Comparison of ENCODE assay signal across 8 mouse cellular contexts in the genomic region with DNA sequence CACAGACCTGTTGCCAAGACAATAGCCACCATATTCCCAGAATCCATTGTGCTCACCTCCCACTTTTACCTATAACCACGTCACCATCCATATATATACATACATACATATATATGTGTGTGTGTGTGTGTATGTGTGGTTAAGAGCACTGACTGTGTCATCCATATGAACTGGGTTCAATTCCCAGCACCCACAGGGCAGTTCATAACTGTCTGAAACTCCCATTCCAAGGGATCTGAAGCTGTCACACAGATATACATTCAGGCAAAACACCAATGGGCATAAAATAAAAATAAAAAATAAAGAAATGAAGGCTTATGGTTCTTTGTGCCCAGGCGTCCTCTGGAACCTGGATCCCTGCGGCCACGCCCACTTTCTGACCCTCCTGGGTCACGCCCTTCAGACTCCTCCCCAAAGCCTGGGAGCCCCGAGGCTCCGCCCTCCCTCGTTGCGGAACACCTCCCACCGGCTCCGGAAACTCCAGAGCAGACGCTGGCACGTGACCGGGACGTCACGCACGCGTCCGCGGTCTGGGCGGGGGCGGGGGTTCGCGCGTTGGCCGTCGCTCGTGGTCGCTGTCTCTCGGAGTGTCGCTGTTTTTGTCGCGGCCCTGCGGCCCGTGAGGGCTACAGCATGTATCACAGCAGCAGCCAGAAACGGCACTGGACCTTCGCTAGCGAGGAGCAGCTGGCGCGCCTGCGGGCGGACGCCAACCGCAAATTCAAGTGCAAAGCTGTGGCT. TPM values are rescaled to one million over a fixed set of nuclear protein-coding genes. Genes with fewer than 3 reads are reported as not detected.
DNase-seq lines count a peak whose midpoint lies in the region; ATAC-seq lines count a peak whose summit lies in the region.

A gene (plus strand): TSS at position 506 of the 741 bp plus-strand sequence.

- peaks cover 13% of the 10 kb centered on the region for H3K36me3 ChIP-seq in forebrain, embryonic 14.5 days (ENCODE audit: control insufficient read depth, insufficient read depth, low read length)
- H3K36me3 ChIP-seq in neural tube, embryonic 15.5 days: peaks cover 15% of the 10 kb centered on the region

- peak; percentile 95 for DNase-seq in ES-CJ7 (ENCODE audit: low read depth, low spot score)
- peak; percentile 90 for DNase-seq in cerebellum, adult 11 months
- DNase-seq in forebrain, embryonic 14.5 days (ENCODE audit: low spot score): peak; percentile 95
- peak; percentile 91 to 96 for DNase-seq in heart, postnatal 14 days
- DNase-seq in layer of hippocampus, adult 11-12 months (ENCODE audit: low spot score): peak; percentile 93
- peak; percentile 93 to 96 for DNase-seq in lung, adult 18-20 months
- peak; percentile 93 for DNase-seq in testis, postnatal 14 days (ENCODE audit: low spot score)

- WGBS in forebrain, embryonic 14.5 days: 1% methylated on average over 44 of the region's 44 CpGs
- WGBS in neural tube, embryonic 15.5 days: 2% methylated on average over 44 of the region's 44 CpGs

- peak within 1 kb of the TSS; percentile 81 for H3K4me3 ChIP-seq in forebrain, embryonic 14.5 days (ENCODE audit: low read depth, low read length)
- peak within 1 kb of the TSS; percentile 73 for H3K4me3 ChIP-seq in neural tube, embryonic 15.5 days (replicated peaks)

- H3K4me1 ChIP-seq in forebrain, embryonic 14.5 days (ENCODE audit: control insufficient read depth, insufficient read depth, low read length): peaks cover 4% of the 10 kb centered on the region; the same call in 1 of the 2 replicates
- peaks cover 15% of the 10 kb centered on the region for H3K4me1 ChIP-seq in neural tube, embryonic 15.5 days

- peak; percentile 98 for ATAC-seq in forebrain, embryonic 14.5 days
- ATAC-seq in neural tube, embryonic 15.5 days (ENCODE audit: low FRiP score): peak; percentile 98

- H3K4me2 ChIP-seq in forebrain, embryonic 14.5 days (ENCODE audit: low read length): peak within 1 kb of the TSS; percentile 91
- H3K4me2 ChIP-seq in neural tube, embryonic 15.5 days: peak within 1 kb of the TSS; percentile 80

- H3K27me3 ChIP-seq in forebrain, embryonic 14.5 days (replicated peaks; ENCODE audit: control insufficient read depth, insufficient read depth, low read length): no peaks in the 10 kb centered on the region
- no peaks in the 10 kb centered on the region for H3K27me3 ChIP-seq in neural tube, embryonic 15.5 days (replicated peaks)

- peak within 1 kb of the TSS; percentile 79 for H3K27ac ChIP-seq in forebrain, embryonic 14.5 days (ENCODE audit: low read depth, low read length)
- peak within 1 kb of the TSS; percentile 87 for H3K27ac ChIP-seq in neural tube, embryonic 15.5 days (replicated peaks)

- intact Hi-C loops in heart, postnatal 14 days (cut with DNase I): loop anchor here (5.0 kb wide), 1 partner anchor 98 kb away; a partner anchor contains a TSS

- no peaks in the 10 kb centered on the region for H3K9me3 ChIP-seq in forebrain, embryonic 14.5 days (replicated peaks; ENCODE audit: control insufficient read depth, low read length)
- no peaks in the 10 kb centered on the region for H3K9me3 ChIP-seq in neural tube, embryonic 15.5 days (replicated peaks)

- H3K9ac ChIP-seq in forebrain, embryonic 14.5 days (ENCODE audit: low read length): peak within 1 kb of the TSS; percentile 88
- peak within 1 kb of the TSS; percentile 86 for H3K9ac ChIP-seq in neural tube, embryonic 15.5 days (replicated peaks)

RNA-seq across cellular contexts. Expression of the gene that starts here (rescaled TPM):
- polyA plus RNA-seq in forebrain, embryonic 14.5 days (2014; fragmentation: Nextera tagmentation; extraction: Ambion mirVana): 108 and 118 TPM in 2 replicates
- total RNA-seq in heart, postnatal 14 days (2021): 10 to 100 TPM; 25.3 to 28.0 TPM
- polyA plus RNA-seq in neural tube, embryonic 15.5 days (2015; fragmentation: Nextera tagmentation; extraction: Ambion mirVana): 90.0 and 98.6 TPM in 2 replicates

Comparison
In these comparisons a context has a peak if more than half of its experiments do, and no peak if none do; other contexts are left out.
1. Peak in every context shown above with its lines: DNase-seq, ATAC-seq, H3K4me3 ChIP-seq and H3K27ac ChIP-seq.